Mouse (Mus musculus) liver, adult (tissue): ENCODE data around the gene Slc13a4.

Experiments used
- GATA4 ChIP-seq: IDR thresholded peaks from 2 replicates; pipeline ENCODE4 v1.6.1; 2014; ENCODE audit warnings: mild to moderate bottlenecking, low read length; ENCODE audit not compliant: insufficient replicate concordance

Gene Slc13a4

DNA sequence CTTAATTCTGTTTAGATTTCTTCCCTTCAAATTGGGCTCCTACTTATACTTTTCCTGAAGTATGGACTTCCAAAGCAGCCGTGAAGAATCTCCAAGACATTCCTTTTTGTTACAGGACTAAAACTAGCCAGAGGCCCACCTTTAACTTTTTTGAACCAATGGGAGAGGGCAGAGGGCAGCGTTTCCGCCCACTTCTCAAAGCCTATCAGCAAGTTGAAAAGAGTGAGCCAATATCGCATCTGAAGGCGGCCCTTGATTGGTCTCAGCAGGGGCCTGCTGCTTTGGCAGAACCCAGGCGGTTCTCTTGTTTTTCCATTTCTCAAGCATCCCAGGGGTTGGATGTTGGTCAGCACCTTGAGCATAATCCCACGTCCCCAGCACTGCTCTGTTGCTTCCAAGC, at the start of gene Slc13a4:
Gene Slc13a4, minus strand, starts transcription at position 95 of the 400 bp plus-strand sequence.
- no peak for TF ChIP-seq GATA4

DNA sequence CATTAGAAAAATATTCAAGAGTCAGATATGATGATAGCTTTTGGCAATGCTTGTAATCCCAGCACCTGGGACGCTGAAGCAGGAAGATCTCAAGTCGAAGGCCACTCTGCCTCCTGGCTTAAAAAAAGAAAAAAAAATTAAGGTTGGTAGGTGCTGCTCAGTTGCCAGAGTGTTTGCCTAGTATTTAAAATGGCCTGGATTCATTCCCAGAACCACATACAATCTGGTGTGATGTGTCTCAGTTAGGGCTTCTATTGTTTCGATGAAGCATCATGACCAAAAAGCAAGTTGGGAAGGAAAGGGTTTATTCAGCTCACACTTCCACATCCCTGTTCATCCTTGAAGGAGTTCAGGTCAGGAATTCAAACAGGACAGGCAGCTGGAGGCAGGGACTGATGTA, 47.4 kb upstream of the Slc13a4 start:
- TF ChIP-seq GATA4: no peak

DNA sequence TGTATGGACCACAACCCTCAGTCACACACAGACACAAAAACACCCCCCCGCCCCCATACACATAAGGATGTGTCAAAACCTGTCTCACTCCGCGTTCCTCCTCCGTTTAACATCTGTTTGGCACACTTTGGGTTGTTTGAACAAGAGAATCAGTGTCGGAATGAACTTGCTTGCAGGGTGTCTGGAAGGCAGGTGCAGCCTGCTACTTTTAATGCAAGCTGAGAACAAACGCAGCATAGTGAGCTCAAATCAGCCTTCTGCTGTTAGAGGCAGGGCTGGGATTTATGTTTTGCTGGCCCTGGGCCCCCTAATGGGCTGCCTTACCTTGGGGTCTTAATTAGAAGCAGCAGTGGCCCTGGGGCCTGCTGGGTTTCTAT, 46.7 kb upstream of the Slc13a4 start:
- TF ChIP-seq GATA4: no peak

DNA sequence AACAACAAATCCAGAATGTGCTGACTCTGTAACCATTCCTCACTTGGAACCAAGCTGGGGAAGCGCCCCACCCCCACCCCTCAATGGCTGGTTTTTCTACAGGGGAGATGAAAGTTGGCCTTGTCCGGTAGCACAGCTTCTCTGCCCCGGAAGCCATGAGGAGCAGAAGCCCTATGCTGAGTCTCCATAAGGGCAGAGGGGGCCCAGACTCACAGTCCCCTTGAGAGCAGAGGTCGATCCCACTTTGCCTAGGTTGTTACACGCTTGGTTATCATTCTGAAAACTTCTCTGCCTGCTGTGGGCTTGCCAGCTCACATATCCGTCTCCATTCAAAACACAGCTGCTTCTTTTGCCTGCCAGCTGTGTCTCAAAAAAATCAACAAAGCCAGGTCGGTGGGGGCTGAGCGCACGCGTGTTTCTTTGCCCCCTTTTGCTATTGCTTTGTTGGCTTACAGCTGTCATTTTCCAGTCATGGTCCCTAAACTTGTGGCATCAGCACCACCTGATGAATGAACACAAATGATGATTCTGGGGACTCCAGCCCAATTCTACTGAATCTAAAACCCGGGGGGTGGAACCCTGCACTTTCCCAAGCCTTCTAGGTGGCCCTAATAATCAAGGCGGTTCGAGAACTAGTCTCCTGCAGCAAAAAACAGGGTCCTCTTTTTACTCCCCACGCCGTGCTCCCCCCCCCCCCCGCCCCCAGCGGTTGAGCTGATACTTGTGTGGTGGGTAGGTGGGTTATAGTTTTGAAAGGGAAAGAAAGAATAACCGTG, 46.1 kb upstream of the Slc13a4 start:
- no peak for TF ChIP-seq GATA4

DNA sequence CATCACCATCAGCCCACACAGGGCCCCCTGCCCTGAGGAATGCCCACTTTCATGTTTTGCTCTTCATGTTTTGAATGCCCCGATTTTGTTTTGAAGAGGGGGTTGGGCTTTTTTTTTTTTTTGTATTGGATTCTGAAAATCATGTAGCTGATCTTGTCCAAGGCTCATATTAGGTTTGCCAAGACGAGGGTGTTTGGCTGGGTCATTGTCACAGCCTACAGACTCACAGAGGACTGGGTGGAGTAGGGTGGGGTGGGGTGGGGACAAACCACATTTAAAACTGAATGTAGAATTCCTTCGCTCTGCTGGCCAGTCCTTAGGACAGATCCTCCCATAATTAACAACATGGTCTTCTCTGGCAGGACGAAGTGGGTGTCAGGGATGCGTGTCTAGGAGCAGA, 45.5 kb upstream of the Slc13a4 start:
- no peak for TF ChIP-seq GATA4

DNA sequence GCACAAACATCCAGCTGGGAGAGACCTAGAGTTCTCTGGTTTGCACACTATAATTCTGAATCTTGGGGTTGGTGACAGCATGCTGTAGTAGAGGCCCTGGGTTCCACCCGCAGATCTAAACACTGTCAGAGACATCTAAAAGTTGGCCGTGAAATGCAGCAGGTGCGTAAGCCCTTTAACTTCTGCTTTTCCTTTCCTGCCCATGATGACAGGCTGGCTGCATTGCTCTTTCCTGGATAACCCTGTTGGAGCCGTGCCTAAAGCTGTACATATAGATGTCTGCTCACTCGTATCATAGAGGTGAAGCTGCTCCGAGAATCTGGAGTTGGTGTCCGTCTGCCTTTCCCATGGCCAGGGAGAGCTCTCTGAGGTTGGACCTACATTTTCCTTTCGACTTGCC, 44.9 kb upstream of the Slc13a4 start:
- no peak for TF ChIP-seq GATA4

DNA sequence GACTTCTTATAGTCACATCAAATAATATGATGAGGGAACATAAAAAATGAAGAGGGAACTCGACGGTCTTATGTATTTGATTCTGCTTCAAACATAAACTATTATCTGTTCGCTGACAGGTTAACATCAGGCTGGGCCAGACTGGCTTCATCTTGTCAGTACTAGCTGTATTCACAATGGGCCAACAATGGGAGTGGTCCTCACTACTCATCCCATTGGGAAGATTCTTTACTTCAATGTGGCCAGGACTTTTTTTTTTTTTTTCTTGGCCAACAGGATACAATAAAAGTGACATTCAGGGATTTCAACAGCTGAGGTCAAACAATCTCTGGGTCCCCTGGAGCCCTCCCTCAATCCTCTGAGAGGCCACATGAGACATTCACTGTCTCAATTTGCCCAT, 43.9 kb upstream of the Slc13a4 start:
- no peak for TF ChIP-seq GATA4

DNA sequence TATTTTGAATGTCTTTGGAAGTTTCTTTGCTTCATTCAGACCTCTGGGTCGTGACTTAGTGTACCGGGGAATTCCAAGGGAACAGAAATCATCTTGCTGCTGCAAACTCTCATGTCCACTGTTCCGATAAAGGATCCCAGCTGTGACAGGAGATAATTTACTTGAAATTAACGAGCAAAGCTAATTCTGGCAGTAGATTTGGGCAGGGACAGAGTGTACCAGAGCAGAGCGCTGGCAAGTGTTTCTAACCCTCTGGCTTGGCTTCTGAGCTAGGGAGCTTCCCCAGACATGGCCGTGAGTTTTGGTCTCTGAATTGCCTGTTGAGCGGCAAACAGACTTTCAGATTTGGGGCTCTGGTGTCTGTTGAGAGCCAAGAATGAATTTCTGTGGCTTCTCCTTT, 41.9 kb upstream of the Slc13a4 start:
- peak; percentile 77; the same call in 1 of the 2 replicates for TF ChIP-seq GATA4

DNA sequence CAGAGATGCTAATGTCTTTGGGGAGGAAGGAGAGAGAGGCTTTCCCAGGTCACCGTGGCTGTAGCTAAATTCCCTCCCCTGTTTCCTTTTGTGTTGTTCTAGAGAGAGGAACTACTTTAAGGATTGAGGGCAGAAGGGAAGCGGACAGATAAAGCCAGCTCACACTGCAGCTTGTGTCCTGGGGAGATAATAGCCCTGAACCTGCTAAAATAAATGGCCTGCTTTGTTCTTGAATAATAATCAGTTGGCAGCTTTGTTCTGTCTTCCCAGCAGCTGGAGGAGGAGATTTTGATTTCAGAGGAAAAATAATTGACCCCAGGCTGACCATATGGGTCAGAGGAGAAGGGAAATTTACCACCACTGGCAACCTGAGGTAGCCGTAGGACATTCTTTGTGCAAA, 30.7 kb upstream of the Slc13a4 start:
- TF ChIP-seq GATA4: peak; percentile 88; the same call in 1 of the 2 replicates

DNA sequence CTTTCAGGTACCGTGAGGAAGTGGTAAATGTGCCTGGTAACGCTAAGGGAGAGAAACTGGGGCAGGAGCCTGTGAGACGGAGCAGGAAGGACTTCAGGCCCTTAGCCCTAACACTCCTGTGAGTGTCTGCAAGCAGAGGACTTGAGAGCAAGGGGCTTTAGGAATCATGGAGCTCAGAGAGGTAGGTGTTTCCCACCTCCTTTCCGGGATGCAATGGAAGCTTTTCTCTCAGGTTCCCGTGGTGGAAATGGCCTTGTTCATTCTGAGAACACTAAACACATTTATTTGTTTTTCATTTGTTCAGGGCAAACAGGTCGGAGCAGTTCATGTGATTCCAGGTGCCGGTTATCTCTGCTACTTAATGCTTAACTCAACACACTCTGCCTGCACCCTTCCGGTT, 29.9 kb upstream of the Slc13a4 start:
- TF ChIP-seq GATA4: no peak

DNA sequence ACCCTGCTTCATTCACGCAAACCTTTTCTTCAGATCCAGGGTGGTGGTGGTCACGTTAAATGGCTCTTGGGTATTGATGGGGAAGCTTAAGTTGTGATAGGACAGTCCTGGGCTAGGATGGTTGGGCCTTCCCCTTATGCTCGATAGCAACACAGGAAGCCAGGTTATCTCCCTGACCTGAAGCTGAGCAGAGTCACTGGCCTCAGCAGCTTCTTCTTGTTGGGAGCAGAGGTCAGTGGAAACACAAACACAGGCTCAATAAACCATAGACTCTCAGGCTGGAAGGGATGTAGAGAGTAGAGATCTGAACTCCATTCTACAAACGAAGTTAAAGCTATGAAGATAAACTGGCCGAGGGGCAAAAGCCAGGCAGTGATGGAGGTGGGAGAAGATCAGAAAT, 27.5 kb upstream of the Slc13a4 start:
- peak; percentile 86 for TF ChIP-seq GATA4

DNA sequence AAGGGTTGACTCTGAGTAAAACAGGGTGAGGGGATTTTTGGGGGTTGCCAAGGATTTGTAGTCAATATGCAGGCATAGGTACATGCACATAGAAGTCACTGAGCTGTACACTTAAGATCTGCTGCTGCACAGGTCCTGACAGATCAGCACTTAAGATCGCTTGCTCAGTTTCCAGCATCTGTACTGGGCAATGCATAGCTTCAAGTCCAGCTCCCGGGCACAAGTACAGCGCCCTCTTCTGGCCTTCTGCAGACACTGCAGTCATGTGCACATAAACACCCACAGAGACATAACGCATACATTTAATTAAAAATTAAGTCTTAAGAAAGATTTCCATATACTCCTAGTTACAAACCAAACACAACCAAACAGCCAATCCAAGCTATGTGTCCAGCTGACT, 26.3 kb upstream of the Slc13a4 start:
- no peak for TF ChIP-seq GATA4

DNA sequence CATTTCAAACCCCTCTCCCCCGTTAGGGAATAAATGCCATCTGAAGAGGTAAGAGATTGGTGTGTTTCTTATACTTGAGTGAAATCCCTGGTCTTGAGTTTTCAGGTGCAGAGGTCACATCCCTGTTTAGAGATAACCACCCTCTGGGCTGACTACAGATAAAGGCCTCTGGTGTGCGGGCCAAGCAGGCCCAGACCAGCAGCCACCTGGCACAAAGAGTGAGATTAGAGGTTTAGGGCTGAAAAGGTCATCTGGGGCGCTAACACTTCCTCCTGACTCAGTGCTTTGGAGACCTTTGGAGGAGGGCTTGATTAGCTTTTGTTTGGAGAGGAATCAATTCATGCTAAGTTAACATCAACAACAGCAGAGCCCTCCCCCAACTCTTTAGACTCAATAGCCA, 25.7 kb upstream of the Slc13a4 start:
- no peak for TF ChIP-seq GATA4

DNA sequence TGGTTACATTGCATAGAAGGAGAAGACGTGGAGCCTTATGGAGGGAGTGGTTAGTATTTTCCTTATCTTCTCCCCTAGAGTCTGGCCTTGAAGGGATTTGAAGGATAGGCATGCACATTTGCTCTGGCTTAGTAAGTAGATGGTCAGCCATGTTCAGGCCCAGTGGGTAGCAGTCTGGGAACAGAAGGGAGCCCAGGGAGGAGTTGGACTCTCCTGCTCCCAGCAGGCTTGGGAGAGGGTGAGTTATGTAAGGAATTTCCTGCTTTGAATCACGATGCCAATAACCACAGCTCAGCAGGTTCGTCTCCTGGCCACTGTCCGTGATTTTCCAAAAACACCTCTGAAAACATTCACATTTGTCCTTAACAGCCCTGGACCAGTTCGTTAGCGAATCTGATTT, 22.9 kb upstream of the Slc13a4 start:
- TF ChIP-seq GATA4: no peak

DNA sequence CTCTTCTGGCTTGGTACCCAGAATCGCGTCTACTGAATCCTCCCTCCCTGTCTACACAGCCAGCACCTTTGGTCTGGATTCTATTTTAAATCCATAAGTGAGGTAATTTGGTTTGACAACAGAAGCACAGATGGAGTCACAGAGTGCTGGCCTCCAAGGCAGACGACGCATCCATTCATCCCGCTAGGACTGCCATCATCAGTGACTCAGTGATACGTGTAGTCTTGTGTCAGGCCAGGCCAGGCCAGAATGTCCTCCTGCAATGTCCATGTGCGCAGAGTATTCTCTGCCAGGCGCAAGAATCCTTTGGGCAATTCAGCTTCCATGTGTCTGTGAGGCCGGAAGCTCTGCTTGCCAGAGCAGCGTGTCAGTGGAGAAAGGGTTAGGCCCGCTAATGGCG, 22.0 kb upstream of the Slc13a4 start:
- TF ChIP-seq GATA4: no peak

DNA sequence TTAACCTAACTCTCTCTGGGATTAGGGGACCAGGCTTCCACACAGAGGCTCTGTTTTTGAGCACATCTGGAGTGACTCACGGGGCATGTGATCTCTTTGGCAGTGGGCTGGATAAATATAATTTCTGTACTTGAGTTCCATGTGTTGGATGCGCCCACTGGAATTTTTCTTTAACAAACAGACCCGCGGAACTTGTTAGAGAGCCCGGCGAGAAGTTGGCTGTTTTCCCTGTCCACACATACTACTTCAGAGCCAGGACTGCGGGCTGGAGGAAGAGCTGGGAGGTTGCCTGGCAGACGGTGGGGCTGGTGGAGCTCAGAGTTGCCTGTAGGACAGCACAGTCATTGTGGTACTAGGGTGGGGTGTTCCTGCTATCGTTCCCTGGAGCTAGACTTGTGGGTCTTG, 18.2 kb upstream of the Slc13a4 start, which contains the start of gene Fam180a:
Gene Fam180a, minus strand, starts transcription at position 31 of the 405 bp plus-strand sequence.
- no peak for TF ChIP-seq GATA4

DNA sequence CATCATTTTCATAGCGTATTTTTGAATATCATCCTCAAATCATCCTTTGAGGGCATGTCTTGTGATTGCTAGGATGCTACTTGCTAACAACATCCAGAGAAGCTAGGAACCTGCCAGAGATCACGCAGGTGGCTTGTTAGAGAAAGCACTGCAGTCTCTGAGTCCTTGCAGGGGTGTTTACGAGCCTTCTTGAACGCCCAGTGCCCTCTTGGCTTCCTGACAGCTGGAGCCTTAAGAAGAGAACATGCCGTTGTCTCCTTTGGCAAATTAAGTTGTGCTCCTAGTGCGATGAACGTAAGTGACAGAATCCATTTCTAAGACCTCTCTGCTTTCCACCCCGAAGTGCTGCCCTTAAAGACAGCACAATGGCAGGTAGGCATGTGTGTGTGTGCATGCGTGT, 16.4 kb upstream of the Slc13a4 start:
- no peak for TF ChIP-seq GATA4
